Mouse (Mus musculus): Measurements from ENCODE around the gene Ntn1. TPM values are rescaled to one million over a fixed set of nuclear protein-coding genes. Genes with fewer than 3 reads are reported as not detected.

Ntn1 gene
- polyA plus RNA-seq, 1 experiment from 2014 or later: 14.1 TPM

DNA sequence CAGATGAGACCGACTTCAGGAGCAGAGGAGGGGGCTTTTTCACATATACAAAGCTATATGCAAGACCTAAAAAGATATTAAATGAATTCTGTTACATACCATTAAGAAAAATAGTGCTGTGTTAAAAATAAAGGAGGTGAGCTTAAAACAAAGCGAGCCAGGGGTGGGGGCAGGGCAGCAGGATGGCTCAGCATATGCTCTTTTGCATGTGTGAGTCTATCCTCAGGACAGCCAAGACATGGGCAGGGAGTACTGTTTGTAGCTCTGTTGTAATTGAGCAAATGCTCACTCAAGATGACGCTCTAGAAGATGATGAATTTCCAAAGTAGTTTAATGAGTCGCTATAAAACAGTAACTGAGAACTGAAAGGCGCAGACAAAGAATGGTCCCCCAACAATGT is 236.2 kb downstream of the Ntn1 start:
- H3K9ac ChIP-seq: no peak overlapping the region
- no peak for DNase-seq (ENCODE audit: low spot score)
- peaks cover 6% of the 10 kb centered on the region; the same call in 1 of the 2 replicates for H3K4me1 ChIP-seq (replicated peaks; ENCODE audit: control insufficient read depth, insufficient read depth, low read length)
- H3K27me3 ChIP-seq (ENCODE audit: control insufficient read depth, insufficient read depth, low read length): no peaks in the 10 kb centered on the region
- H3K4me3 ChIP-seq (replicated peaks; ENCODE audit: low read length): no peak overlapping the region
- H3K36me3 ChIP-seq (replicated peaks; ENCODE audit: control insufficient read depth, insufficient read depth): no peaks in the 10 kb centered on the region
- no peak overlapping the region for H3K27ac ChIP-seq
- H3K4me2 ChIP-seq (replicated peaks): no peak overlapping the region
- no peak for ATAC-seq (ENCODE audit: low FRiP score)
- 81% methylated on average over 5 of the region's 5 CpGs for WGBS
- no peaks in the 10 kb centered on the region for H3K9me3 ChIP-seq (ENCODE audit: control insufficient read depth, low read length)

DNA sequence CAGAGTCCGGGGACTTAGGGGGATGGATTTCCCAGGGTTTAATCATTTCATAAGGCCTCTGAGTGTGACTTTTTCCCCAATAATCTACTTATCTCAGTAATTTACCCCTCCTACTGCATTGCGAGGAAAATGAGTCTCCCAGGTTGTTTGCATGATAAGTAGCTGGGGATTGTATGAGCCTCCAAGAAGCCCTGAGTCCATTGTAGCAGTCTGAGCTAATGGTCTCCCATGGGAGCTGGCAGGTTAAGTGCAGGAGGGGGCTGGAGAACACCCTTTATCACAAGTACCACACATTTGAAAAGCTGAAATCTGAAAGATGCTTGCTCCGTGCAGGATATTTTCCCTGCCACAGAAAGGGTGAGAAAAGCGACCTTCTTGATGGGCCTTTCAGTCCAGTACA is 240.8 kb downstream of the Ntn1 start:
- H3K4me3 ChIP-seq (replicated peaks; ENCODE audit: low read length): no peak overlapping the region
- DNase-seq (ENCODE audit: low spot score) (no peak), ATAC-seq (ENCODE audit: low FRiP score) (no peak)
- no peaks in the 10 kb centered on the region for H3K36me3 ChIP-seq (replicated peaks; ENCODE audit: control insufficient read depth, insufficient read depth)
- no peak overlapping the region for H3K4me2 ChIP-seq (replicated peaks)
- no peaks in the 10 kb centered on the region for H3K27me3 ChIP-seq (ENCODE audit: control insufficient read depth, insufficient read depth, low read length)
- H3K9me3 ChIP-seq (ENCODE audit: control insufficient read depth, low read length): no peaks in the 10 kb centered on the region
- peaks cover 6% of the 10 kb centered on the region; the same call in 1 of the 2 replicates for H3K4me1 ChIP-seq (replicated peaks; ENCODE audit: control insufficient read depth, insufficient read depth, low read length)
- 41% methylated on average over 4 of the region's 4 CpGs for WGBS
- peak overlapping the region; percentile 35 for H3K27ac ChIP-seq
- 0 out of 2 replicates have a peak overlapping the region, but pooled peaks have one; percentile 2 for H3K9ac ChIP-seq

Small RNA genes within 50 kb of the gene (microRNA-seq; reads per million reads assigned to microRNA genes)
- not detected for gene Mir6406

Other genes with a start within 250 kb of the Ntn1 start
- 0.37 and 1.2 TPM in 2 replicates for gene Pik3r5, start 31.3 kb upstream of the Ntn1 start, polyA plus RNA-seq (2014; fragmentation: Nextera tagmentation; extraction: Ambion mirVana)
- gene Pik3r6, start 102.2 kb upstream of the Ntn1 start, polyA plus RNA-seq (2014; fragmentation: Nextera tagmentation; extraction: Ambion mirVana): 1.3 and 1.7 TPM in 2 replicates
- gene Mfsd6l, start 155.4 kb upstream of the Ntn1 start, polyA plus RNA-seq (2014; fragmentation: Nextera tagmentation; extraction: Ambion mirVana): not detected in 2 replicates
- gene Ccdc42, start 186.2 kb upstream of the Ntn1 start, polyA plus RNA-seq (2014; fragmentation: Nextera tagmentation; extraction: Ambion mirVana): 0.25 and 0.27 TPM in 2 replicates